Mouse (Mus musculus) mature B cell (primary cell): ENCODE data around the gene Ica1l.
"Not testable (repeated sequence)": the region's sequence is repeated elsewhere in the genome, so short reads cannot be mapped to it uniquely, and the experiment has no call there.

Experiments used
- in situ Hi-C: fragments of 300-500 bp; cut with MboI; formaldehyde crosslinking; loops from 2 replicates; pipeline ENCODE4 v1.14.3; 2019

Ica1l gene

DNA sequence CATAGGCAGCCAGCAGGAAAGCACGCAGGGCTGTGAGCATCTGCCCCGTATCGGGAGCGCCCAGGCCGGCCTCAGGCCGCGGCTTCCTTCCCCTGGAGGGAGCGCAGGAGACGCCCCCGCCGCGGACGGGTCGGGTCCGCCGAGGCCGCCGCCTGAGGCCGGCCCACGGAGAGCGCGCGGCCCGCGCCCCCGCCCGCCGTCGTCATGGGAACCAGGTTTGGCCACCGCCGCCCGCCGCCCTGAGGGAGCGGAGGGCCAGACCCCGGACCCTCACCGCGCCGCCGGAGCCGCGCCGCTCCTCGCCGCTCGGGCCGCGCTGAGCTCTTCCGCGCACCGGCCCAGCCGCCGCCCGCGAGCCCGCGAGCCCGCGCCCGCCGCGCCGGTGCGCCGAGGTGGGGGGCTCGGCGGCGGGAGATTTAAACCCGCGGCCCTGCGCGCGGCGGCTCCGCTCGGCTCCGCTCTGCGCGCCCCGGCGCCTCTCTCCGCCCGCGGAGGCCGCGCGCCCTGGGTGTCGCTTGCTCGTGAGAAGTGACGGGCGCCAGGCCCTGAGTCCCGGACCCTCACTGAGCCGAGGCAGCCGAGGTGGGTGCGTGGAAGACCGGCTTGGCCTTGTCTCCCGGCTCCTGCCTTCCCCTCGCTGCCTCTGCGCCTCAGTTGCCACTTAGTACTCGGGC, at the start of gene Ica1l:
Gene Ica1l (minus strand): TSS at position 389 of the 674 bp plus-strand sequence.
- in situ Hi-C loops = no loop called here

DNA sequence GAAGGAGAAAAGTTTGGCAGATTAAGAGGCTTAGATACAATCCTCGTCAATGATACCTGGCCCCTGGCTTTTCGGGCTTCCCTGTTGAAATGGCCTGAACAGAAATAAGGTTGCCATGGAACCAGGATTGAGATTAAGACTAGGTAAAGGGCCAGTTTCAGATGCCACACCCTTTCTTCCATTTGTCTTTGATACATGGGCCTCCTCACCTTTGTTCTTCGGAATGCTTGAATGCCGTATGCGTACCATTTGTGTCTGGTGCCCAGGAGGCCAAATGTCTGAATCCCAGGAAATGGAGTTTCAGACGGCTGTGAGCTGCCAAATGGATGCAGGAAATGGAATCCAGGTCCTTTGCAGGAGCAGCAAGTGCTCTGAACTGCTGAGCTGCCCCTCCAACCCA, 33.4 kb upstream of the Ica1l start:
- in situ Hi-C loops = no loop called here

DNA sequence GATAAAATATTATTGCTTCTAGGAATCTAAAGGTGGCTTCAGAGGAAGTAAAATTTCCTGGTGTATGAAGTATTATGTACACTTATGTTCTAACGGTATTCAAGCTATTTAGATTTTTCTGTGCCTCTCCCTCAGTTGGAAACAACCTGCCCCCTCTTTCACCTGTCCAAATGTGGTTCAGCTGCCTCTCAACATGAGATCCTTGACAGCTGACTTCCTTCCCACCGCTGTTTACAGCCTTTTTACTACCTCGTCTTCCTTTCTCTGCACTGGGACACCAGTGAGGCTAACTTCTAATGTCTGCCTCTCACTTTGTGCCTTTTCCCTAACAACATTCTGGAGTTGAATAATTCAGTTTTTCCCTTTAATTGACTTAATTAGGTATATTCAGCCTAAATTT, 32.6 kb upstream of the Ica1l start:
- in situ Hi-C loops = no loop called here

DNA sequence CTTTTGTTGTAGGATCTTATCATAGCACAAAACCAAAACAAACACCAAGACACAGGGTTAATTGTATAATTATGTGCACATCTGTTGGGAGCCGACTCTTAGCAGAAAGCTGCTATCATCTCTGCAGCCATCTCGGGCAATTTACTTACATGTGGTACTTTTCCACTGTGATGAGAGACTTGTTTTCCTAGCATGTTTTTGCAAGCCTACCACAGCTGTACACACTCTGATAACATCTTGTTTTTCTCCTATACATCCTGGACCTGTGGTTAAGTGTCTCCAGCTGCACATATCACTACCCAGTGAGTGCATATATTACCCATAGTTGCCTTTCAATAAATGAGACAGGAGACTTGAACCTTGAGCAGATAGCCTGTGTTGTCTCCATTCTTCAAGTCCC, 32.0 kb upstream of the Ica1l start:
- in situ Hi-C loops = no loop called here

- in situ Hi-C loops = not testable (repeated sequence)
Measured at GRCm38 (mm10) chr1:60070725-60071124, 27.7 kb upstream of the Ica1l start.

DNA sequence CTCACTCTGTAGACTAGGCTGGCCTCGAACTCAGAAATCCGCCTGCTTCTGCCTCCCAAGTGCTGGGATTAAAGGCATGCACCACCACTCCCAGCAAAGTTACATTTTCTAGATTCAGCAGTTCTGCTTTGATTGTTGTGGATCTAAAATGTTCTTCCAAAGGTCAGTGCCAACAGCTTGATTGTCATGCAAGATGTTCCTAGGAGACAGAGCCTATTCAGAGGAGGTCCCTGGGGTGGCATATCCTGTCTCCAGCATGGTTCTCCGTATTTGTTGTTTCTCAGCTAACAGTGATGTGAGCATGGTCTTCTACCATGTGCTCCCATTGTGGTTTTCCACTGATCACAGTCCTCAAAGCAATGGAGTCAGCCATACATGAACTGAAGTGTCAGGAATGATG, 13.3 kb upstream of the Ica1l start:
- in situ Hi-C loops = no loop called here

DNA sequence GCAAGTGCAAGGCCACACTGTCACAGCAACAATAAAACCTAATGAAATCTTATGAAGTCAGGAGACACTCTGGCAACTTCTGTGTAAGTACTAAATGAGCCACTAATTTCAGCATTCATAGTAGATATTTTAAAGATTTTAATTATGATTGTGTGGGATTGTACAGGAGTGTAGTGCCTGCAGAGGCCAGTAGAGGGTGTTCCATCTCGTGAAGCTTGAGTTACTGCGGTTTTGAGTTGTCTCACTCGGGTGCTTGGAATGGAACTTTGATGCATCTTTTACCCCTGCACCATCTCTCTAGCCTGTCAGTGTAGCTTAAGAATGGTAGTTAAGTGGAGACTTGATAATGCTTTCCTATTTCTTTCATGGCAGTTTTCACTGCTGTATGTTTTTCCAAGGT, 11.7 kb upstream of the Ica1l start:
- in situ Hi-C loops = no loop called here

DNA sequence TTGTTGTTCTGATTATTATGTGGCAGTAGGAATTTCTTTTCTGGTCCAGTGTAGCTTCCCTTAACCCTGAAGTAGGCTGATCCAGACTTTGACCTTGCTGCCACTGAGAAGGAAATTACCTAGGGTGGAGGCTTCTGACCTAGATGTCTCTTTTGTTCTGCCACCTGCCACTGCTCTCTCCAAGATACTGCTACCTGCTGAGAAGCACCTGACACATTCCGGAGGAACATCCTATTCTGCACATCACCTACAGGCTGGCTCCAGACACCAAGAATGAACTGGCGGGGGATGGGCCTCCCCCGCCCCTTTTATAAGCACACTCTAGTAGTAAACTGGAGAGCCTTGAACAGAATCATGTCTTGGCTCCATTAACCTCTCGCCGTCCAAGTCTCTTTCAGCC, 4.5 kb upstream of the Ica1l start:
- in situ Hi-C loops = not testable (repeated sequence)

DNA sequence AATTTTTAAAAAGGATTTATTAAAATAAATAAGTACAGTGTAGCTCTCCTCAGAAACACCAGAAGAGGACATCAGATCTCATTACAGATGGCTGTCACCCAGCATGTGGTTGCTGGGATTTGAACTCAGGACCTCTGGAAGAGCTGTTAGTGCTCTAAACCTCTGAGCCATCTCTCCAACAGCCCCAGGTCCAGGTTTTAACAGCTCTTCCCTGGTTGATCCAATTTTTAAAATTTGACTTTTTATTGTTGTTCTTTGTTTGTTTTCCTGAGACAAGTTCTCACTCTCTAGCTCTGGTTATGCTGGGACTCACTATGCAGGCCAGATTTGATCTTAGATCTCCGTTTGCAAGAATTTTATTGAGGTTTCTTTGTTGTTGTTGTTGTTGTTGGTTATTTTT, 1.6 kb upstream of the Ica1l start:
- in situ Hi-C loops = no loop called here

- in situ Hi-C loops = no loop called here
Measured at GRCm38 (mm10) chr1:60042398-60042795, 587 bp downstream of the Ica1l start.

GRCm38 (mm10) chr1:60035044-60035443, 7.9 kb downstream of the Ica1l start:
- in situ Hi-C loops = no loop called here

DNA sequence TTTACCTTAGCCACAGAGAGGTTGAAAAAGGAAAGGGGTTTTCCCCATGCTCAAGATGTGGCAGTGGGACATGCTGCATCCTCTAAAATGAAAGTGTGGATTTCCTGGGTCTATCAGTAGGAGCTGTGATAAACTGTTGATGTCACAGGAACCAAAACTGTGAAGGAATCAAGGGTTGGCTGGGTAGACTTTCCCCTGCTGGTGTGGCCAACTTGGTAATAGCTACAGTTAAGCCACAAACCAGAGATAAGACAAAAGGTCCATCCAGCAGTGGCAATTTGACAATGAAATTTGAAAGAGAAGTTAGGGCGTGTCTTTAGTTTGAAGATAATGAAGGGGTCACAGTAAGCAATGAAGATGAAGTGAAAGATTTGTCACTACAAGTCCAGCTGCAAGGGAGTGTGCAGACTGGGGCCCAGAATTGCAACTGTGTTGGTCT, 25.9 kb downstream of the Ica1l start:
- in situ Hi-C loops = no loop called here

- in situ Hi-C loops = no loop called here
Measured at GRCm38 (mm10) chr1:60016136-60016611, 26.8 kb downstream of the Ica1l start.

DNA sequence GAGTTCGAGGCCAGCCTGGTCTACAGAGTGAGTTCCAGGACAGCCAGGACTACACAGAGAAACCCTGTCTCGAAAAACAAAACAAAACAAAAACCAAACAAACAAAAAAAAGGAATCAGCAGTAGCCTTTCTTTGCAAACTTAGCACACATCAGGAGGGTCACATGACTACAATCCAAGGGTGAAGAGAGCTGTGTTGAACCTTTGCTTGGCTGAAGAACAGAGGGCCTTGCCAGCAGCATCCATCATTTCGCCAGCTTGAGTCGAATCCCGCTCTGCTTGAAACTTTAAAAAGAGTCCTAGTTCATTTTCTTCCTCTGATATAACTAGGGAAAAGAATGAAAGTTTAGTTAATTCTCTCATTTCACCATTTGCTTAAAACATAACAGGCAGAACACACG, 27.5 kb downstream of the Ica1l start:
- in situ Hi-C loops = no loop called here

GRCm38 (mm10) chr1:60013779-60014178, 29.2 kb downstream of the Ica1l start:
- in situ Hi-C loops = no loop called here

DNA sequence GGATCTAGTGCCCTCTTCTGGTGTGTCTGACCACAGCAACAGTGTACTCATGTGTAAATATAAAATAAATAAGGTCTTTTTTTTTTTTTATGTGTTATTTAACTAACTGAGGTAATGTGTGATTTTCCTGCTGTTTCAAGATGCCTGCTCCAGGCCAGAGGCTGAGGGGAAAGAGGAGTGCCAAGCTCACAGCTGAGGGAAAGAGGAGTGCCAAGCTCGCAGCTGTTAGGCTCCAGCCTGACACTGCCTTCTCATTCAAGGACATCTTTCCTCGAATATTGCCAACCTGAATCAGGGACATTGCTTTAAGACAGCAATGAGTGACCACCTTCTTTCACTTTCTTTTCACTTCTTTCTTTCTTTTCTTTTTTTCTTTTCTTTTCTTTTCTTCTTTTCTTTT, 34.2 kb downstream of the Ica1l start:
- in situ Hi-C loops = no loop called here

- in situ Hi-C loops = no loop called here
Measured at GRCm38 (mm10) chr1:60007337-60007736, 35.6 kb downstream of the Ica1l start.

DNA sequence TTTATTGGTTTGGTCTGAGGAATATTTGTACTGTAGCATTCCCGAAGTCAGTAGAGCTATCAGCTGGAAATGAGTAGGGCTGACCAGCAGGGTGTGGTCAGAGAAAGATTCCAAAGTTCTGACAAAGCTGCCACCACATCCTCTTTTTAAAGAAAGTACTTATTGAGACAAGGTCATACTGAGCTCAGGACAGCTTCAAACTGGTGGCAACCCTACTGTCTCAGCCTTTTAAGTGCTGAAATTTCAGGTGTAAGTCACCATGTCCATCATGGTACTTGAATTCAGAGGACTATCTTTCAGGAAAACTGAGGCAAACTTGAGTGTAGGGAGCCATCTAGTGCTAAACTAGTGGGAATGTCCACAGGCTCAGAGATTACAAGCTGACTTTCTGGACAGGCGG, 42.7 kb downstream of the Ica1l start:
- in situ Hi-C loops = no loop called here

- in situ Hi-C loops = no loop called here
Measured at GRCm38 (mm10) chr1:59997352-59997751, 45.6 kb downstream of the Ica1l start.

GRCm38 (mm10) chr1:59995646-59996045, 47.3 kb downstream of the Ica1l start:
- in situ Hi-C loops = no loop called here

DNA sequence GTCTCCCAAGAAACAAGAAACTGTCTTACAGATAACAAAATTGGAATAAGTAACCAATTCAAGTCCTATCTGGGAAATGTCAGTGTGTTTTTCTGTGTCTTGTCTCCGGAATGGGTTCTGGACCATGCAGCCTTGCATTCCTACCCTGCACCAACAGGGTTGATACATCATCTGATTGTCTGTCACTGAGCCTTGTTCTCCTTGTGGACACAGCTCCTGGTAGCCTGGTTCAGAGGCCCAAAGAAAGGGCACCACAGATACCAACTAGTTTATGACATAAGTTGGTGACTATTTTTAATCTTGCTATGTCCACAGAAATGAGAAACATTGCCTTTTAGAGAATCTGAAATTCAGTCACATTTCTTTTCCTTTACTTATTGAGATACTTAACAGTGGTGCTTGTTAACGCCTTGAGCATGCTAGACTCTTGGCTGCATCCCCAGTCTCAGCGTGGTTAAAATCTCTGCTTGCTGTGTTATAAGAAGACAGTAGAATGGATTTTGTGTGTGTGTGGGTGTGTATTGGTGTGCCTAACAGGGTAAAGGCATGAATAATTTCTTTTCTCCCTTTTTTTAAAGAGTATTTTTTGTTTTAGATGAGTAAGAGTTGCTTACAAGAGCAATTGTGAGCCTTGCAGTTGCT, 55.5 kb downstream of the Ica1l start:
- in situ Hi-C loops = no loop called here

DNA sequence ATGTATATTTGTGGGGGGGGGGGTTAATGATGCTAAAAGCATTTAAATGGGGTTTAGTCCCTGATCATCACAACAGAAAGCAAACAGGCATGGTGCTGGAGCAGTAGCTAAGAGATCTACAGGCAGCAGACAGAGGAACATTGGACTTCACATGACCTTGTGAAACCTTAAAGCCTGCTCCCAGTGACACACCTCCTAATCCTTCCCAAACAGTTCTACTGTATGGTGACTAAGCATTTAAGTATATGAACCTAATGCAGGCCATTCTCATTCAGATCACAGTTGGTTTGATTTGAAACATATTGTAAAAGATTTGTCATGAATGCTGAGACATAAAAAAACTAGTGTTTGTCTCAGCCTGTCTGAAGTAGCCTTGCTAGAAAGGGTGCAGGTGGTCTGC, 56.4 kb downstream of the Ica1l start:
- in situ Hi-C loops = no loop called here

DNA sequence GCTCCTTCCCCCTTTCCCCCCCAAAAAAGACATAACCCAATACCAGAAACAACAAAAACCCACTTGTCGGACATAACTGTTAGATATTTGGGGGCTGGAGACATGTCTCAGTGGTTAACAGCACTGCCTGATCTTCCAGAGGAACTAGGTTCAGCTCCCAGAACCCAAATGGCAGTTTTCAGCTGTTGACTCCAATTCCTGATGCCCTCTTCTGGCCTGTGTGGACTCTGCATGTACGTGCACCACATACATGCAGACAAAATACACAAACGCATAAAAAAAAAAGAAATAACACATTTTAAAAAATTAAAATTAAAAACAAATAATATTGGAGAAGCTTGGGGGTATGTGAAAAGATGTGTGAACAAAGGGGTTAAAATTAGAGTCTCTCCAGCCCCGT, 75.7 kb downstream of the Ica1l start:
- in situ Hi-C loops = loop anchor here (5.0 kb wide), 1 partner anchor 85 kb away; no protein-coding TSS in a partner anchor
